Mouse (Mus musculus) olfactory bulb, adult 2 months (tissue): ENCODE results near the gene Slc25a23.

ENCODE experiments used
- CTCF ChIP-seq: fragments of 200-500 bp; IDR thresholded peaks from 2 replicates; pipeline ENCODE4 v1.5.1; 2012; ENCODE audit warnings: low read depth, mild to moderate bottlenecking, low read length, moderate library complexity; ENCODE audit not compliant: insufficient read depth
- POLR2A ChIP-seq: fragments of 200-500 bp; IDR thresholded peaks from 2 replicates; pipeline ENCODE4 v1.6.1; 2012; ENCODE audit warnings: mild to moderate bottlenecking, low read depth, low read length, moderate library complexity; ENCODE audit not compliant: insufficient read depth

DNA sequence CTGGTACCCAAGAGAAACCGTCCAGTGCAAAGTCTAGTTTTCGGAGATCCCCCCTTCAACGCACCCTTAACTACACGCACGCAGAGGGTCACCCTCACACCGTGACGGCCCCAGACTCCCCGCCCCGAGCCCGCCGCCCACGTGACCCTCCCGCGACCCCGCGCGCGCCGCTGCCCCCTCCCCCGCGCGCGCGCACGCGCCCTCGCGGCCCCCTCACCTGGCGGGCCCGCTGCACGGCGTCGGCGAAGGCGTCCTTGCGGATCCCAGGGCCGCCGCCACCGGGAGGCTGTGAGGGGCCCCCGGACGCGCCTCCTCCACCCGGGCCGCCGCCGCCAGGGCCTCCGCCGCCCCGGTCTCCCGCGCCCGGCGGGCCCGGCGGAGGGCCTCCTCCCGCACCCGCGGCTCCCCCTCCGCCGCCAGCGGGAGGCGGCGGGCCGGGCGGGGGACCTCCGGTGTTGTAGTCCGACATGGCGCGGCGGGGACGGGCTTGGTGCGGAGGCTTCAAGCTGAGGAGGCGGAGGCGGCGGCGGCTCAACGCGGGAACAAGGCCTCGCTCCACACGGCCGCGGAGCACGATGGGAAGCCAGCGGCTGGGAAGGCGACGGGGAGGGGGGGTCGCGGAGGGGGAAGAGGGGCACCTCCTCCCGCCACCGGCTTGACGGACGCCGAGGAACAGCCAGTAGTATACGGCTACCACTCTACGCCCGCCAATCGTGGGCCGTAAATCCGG lies 28.6 kb downstream of the Slc25a23 start, which contains the start of gene Khsrp:
- TF ChIP-seq POLR2A, result peak; percentile 61
- no peak for TF ChIP-seq CTCF
